Mouse (Mus musculus) lung, postnatal 0 days (tissue): ENCODE results near the gene Flywch2.

ENCODE experiments used
- CTCF ChIP-seq: IDR thresholded peaks from 2 replicates; pipeline ENCODE4 v1.5.1; 2016; ENCODE audit warnings: antibody characterized with exemption, mild to moderate bottlenecking
- EP300 ChIP-seq: IDR thresholded peaks from 2 replicates; pipeline ENCODE4 v1.6.1; 2016; ENCODE audit warnings: antibody characterized with exemption, mild to moderate bottlenecking, control low read depth

- no peak for TF ChIP-seq CTCF
- no peak for TF ChIP-seq EP300
Observed at GRCm38 (mm10) chr17:23741359-23742209, 44.3 kb downstream of the Flywch2 start.
